Mouse (Mus musculus): Measurements from ENCODE around the gene Haao. TPM values are rescaled to one million over a fixed set of nuclear protein-coding genes. Genes with fewer than 3 reads are reported as not detected.
"Not testable (repeated sequence)": the region's sequence is repeated elsewhere in the genome, so short reads cannot be mapped to it uniquely, and the experiment has no call there.

Haao gene
- polyA plus RNA-seq, 1 experiment from 2014 or later: not detected

DNA sequence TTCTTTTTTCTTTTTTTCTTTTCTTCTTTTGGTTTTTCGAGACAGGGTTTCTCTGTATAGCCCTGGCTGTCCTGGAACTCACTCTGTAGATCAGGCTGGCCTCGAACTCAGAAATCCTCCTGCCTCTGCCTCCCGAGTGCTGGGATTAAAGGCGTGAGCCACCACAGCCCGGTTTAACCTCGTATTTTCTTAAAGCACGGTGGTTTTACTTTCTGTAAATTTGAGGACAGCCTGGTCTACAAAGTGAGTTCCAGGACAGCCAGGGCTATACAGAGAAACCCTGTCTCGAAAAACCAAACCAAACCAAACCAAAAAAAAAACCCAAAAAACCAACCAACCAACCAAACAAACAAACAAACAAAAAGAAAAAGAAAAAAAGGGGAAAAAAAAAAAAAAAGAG lies 13.2 kb upstream of the Haao start:
- H3K9ac ChIP-seq (ENCODE audit: low read depth, low read length); ATAC-seq (ENCODE audit: low FRiP score); H3K27me3 ChIP-seq (ENCODE audit: control insufficient read depth, insufficient read depth, low read length); H3K36me3 ChIP-seq (ENCODE audit: control insufficient read depth, insufficient read depth, low read length); H3K4me1 ChIP-seq (replicated peaks; ENCODE audit: control insufficient read depth, insufficient read depth, low read length); H3K27ac ChIP-seq (ENCODE audit: low read depth, low read length); H3K4me2 ChIP-seq (replicated peaks; ENCODE audit: low read depth, low read length); H3K9me3 ChIP-seq (ENCODE audit: control insufficient read depth, low read length); DNase-seq (ENCODE audit: low spot score): not testable (repeated sequence)
- peak overlapping the region; percentile 73; the same call in 1 of the 2 replicates for H3K4me3 ChIP-seq (ENCODE audit: low read depth, low read length)
- WGBS: 57% methylated on average over 8 of the region's 8 CpGs

- no peaks in the 10 kb centered on the region for H3K36me3 ChIP-seq (ENCODE audit: control insufficient read depth, insufficient read depth, low read length)
- ATAC-seq (ENCODE audit: low FRiP score) (no peak), DNase-seq (ENCODE audit: low spot score) (no peak)
- no peaks in the 10 kb centered on the region for H3K9me3 ChIP-seq (ENCODE audit: control insufficient read depth, low read length)
- WGBS: 86% methylated on average over 7 of the region's 7 CpGs
- H3K27me3 ChIP-seq (ENCODE audit: control insufficient read depth, insufficient read depth, low read length): no peaks in the 10 kb centered on the region
- H3K4me2 ChIP-seq (replicated peaks; ENCODE audit: low read depth, low read length): no peak overlapping the region
- H3K4me3 ChIP-seq (ENCODE audit: low read depth, low read length): no peak overlapping the region
- H3K9ac ChIP-seq (ENCODE audit: low read depth, low read length): no peak overlapping the region
- H3K4me1 ChIP-seq (replicated peaks; ENCODE audit: control insufficient read depth, insufficient read depth, low read length): no peaks in the 10 kb centered on the region
- H3K27ac ChIP-seq (ENCODE audit: low read depth, low read length): no peak overlapping the region
Measured at GRCm38 (mm10) chr17:83860224-83860623, 12.5 kb upstream of the Haao start.

- WGBS: 82% methylated on average over 4 of the region's 4 CpGs
- no peak overlapping the region for H3K27ac ChIP-seq (ENCODE audit: low read depth, low read length)
Measured at GRCm38 (mm10) chr17:83859639-83860038, 11.9 kb upstream of the Haao start.

DNA sequence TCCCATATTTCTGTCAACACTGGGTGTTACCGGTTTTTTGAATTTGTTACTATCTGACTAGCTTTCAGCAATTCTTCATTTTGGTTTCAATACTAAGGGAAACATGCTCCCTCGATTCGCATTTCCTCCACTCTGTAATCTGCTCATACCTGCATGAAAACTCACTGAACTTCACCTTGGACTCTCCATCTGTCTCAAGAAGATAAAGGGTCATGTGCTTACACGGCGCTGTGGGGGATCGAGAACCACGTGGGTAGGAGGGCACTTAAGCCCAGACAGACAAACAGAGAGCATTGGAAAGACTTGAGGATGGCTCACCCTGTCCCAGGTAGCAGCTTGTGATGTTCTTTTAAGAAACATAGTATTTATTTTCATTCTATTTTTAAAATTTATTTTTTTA lies 10.7 kb upstream of the Haao start:
- WGBS: 82% methylated on average over 7 of the region's 7 CpGs
- no peak overlapping the region for H3K4me2 ChIP-seq (replicated peaks; ENCODE audit: low read depth, low read length)
- no peak overlapping the region for H3K4me3 ChIP-seq (ENCODE audit: low read depth, low read length)
- no peak overlapping the region for H3K9ac ChIP-seq (ENCODE audit: low read depth, low read length)
- no peak for DNase-seq (ENCODE audit: low spot score)
- no peaks in the 10 kb centered on the region for H3K4me1 ChIP-seq (replicated peaks; ENCODE audit: control insufficient read depth, insufficient read depth, low read length)
- ATAC-seq (ENCODE audit: low FRiP score): no peak
- H3K27ac ChIP-seq (ENCODE audit: low read depth, low read length): no peak overlapping the region
- H3K36me3 ChIP-seq (ENCODE audit: control insufficient read depth, insufficient read depth, low read length): no peaks in the 10 kb centered on the region
- H3K9me3 ChIP-seq (ENCODE audit: control insufficient read depth, low read length): no peaks in the 10 kb centered on the region
- H3K27me3 ChIP-seq (ENCODE audit: control insufficient read depth, insufficient read depth, low read length): no peaks in the 10 kb centered on the region

More at GRCm38 (mm10) chr17:83859639-83860038, 11.9 kb upstream of the Haao start:
- Histone ChIP-seq H3K9me3 (ENCODE audit: control insufficient read depth, low read length) (no peaks in the 10 kb centered on the region), H3K4me3 (ENCODE audit: low read depth, low read length) (no peak overlapping the region), H3K4me1 (replicated peaks; ENCODE audit: control insufficient read depth, insufficient read depth, low read length) (no peaks in the 10 kb centered on the region), H3K27me3 (ENCODE audit: control insufficient read depth, insufficient read depth, low read length) (no peaks in the 10 kb centered on the region), H3K4me2 (replicated peaks; ENCODE audit: low read depth, low read length) (no peak overlapping the region), H3K36me3 (ENCODE audit: control insufficient read depth, insufficient read depth, low read length) (no peaks in the 10 kb centered on the region), H3K9ac (ENCODE audit: low read depth, low read length) (no peak overlapping the region)
- ATAC-seq (ENCODE audit: low FRiP score): no peak
- DNase-seq (ENCODE audit: low spot score): no peak

DNA sequence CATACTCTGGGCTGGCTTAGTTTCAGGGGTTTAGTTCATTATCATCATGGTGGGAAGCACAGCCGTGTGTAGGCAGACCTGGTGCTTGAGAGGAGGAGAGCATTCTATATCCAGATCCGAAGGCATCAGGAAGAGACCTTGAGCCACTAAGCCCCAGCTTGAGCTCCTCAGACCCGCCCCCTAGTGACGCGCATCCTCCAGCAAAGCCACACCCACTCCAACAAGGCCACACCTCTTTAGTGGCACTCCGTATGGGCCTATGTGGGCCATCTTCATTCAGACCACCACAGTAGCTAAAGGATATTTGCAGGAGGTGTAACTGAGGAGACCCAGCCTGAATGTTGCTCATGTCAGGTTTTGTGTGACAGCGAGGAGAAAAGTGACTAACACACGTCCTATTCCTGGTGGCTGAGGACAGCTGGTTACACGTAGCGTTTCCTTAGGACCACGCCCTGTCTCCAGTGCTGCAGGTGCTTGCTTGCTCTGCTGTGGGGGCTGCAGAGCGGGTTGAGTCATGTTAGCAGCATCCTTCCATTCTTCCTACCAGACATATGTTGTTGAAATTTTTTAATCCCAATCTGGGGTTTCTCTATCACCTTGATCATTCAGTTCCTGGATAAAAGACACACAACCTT lies 6.6 kb upstream of the Haao start:
- no peaks in the 10 kb centered on the region for H3K4me1 ChIP-seq (replicated peaks; ENCODE audit: control insufficient read depth, insufficient read depth, low read length)
- no peaks in the 10 kb centered on the region for H3K9me3 ChIP-seq (ENCODE audit: control insufficient read depth, low read length)
- H3K4me3 ChIP-seq (ENCODE audit: low read depth, low read length): no peak overlapping the region
- H3K9ac ChIP-seq (ENCODE audit: low read depth, low read length): no peak overlapping the region
- 53% methylated on average over 12 of the region's 12 CpGs for WGBS
- no peaks in the 10 kb centered on the region for H3K27me3 ChIP-seq (ENCODE audit: control insufficient read depth, insufficient read depth, low read length)
- no peak overlapping the region for H3K4me2 ChIP-seq (replicated peaks; ENCODE audit: low read depth, low read length)
- ATAC-seq (ENCODE audit: low FRiP score) (no peak), DNase-seq (ENCODE audit: low spot score) (no peak)
- no peak overlapping the region for H3K27ac ChIP-seq (ENCODE audit: low read depth, low read length)
- H3K36me3 ChIP-seq (ENCODE audit: control insufficient read depth, insufficient read depth, low read length): no peaks in the 10 kb centered on the region

DNA sequence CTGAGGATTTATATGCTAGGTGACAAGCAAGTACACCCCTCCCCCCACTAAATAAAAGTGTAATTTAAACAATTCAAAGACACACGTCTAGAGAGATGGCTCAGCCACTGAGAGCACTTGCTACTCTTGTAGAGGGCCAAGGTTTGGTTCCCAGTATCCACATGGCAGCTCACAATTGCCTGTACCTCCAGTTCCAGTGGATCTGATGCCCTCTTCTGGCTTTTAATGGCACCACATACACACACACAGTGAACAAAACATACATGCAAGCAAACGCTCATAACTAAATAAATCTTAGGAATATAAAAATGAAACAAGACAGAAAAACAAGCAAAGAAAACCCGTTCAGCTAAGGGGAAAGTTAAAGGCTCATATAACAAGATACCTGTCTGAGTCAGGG lies 6.1 kb upstream of the Haao start:
- Histone ChIP-seq H3K27me3 (ENCODE audit: control insufficient read depth, insufficient read depth, low read length) (no peaks in the 10 kb centered on the region), H3K27ac (ENCODE audit: low read depth, low read length) (no peak overlapping the region), H3K4me2 (replicated peaks; ENCODE audit: low read depth, low read length) (no peak overlapping the region), H3K4me3 (ENCODE audit: low read depth, low read length) (no peak overlapping the region), H3K36me3 (ENCODE audit: control insufficient read depth, insufficient read depth, low read length) (no peaks in the 10 kb centered on the region), H3K9me3 (ENCODE audit: control insufficient read depth, low read length) (no peaks in the 10 kb centered on the region), H3K9ac (ENCODE audit: low read depth, low read length) (no peak overlapping the region), H3K4me1 (replicated peaks; ENCODE audit: control insufficient read depth, insufficient read depth, low read length) (no peaks in the 10 kb centered on the region)
- no peak for DNase-seq (ENCODE audit: low spot score)
- ATAC-seq (ENCODE audit: low FRiP score): no peak
- WGBS: 48% methylated on average over 3 of the region's 3 CpGs

- Histone ChIP-seq H3K9ac (ENCODE audit: low read depth, low read length) (no peak overlapping the region), H3K4me1 (replicated peaks; ENCODE audit: control insufficient read depth, insufficient read depth, low read length) (no peaks in the 10 kb centered on the region), H3K9me3 (ENCODE audit: control insufficient read depth, low read length) (no peaks in the 10 kb centered on the region), H3K36me3 (ENCODE audit: control insufficient read depth, insufficient read depth, low read length) (no peaks in the 10 kb centered on the region), H3K4me3 (ENCODE audit: low read depth, low read length) (no peak overlapping the region), H3K27me3 (ENCODE audit: control insufficient read depth, insufficient read depth, low read length) (no peaks in the 10 kb centered on the region), H3K27ac (ENCODE audit: low read depth, low read length) (no peak overlapping the region), H3K4me2 (replicated peaks; ENCODE audit: low read depth, low read length) (no peak overlapping the region)
- ATAC-seq (ENCODE audit: low FRiP score) (no peak), DNase-seq (ENCODE audit: low spot score) (no peak)
- 91% methylated on average over 5 of the region's 5 CpGs for WGBS
Measured at GRCm38 (mm10) chr17:83850864-83851263, 3.1 kb upstream of the Haao start.

- Histone ChIP-seq H3K4me2 (replicated peaks; ENCODE audit: low read depth, low read length) (no peak overlapping the region), H3K4me3 (ENCODE audit: low read depth, low read length) (no peak overlapping the region), H3K27ac (ENCODE audit: low read depth, low read length) (no peak overlapping the region), H3K36me3 (ENCODE audit: control insufficient read depth, insufficient read depth, low read length) (no peaks in the 10 kb centered on the region), H3K27me3 (ENCODE audit: control insufficient read depth, insufficient read depth, low read length) (no peaks in the 10 kb centered on the region), H3K9ac (ENCODE audit: low read depth, low read length) (no peak overlapping the region), H3K9me3 (ENCODE audit: control insufficient read depth, low read length) (no peaks in the 10 kb centered on the region), H3K4me1 (replicated peaks; ENCODE audit: control insufficient read depth, insufficient read depth, low read length) (no peaks in the 10 kb centered on the region)
- ATAC-seq (ENCODE audit: low FRiP score): peak; percentile 58; the same call in 1 of the 2 replicates
- peak; percentile 94 for DNase-seq (ENCODE audit: low spot score)
- 17% methylated on average over 9 of the region's 9 CpGs for WGBS
Measured at GRCm38 (mm10) chr17:83850458-83850857, 2.7 kb upstream of the Haao start.

DNA sequence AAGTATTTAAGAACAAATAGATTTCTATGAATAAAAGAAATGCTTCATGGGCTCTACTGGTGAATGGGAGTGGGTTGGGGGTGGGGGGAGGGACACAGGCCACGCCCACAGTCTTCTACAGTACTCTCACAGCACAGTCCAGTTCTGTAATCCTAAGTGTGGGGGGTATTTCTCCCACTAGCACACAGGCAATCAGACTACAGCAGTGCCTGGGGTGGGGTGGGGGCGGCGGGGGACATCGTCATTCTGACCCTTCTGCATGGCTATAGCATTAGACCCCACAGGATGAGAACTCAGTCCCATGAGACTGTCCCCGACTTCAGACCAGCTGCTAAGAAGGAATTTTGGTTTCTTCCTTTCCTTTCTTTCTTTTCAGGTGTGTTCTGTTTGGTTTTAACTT lies 2.0 kb upstream of the Haao start:
- no peaks in the 10 kb centered on the region for H3K27me3 ChIP-seq (ENCODE audit: control insufficient read depth, insufficient read depth, low read length)
- no peak overlapping the region for H3K27ac ChIP-seq (ENCODE audit: low read depth, low read length)
- no peaks in the 10 kb centered on the region for H3K36me3 ChIP-seq (ENCODE audit: control insufficient read depth, insufficient read depth, low read length)
- H3K4me3 ChIP-seq (ENCODE audit: low read depth, low read length): no peak overlapping the region
- H3K4me1 ChIP-seq (replicated peaks; ENCODE audit: control insufficient read depth, insufficient read depth, low read length): no peaks in the 10 kb centered on the region
- 83% methylated on average over 5 of the region's 5 CpGs for WGBS
- 0 out of 2 replicates have a peak, but pooled peaks have one; percentile 15 for ATAC-seq (ENCODE audit: low FRiP score)
- no peak overlapping the region for H3K9ac ChIP-seq (ENCODE audit: low read depth, low read length)
- no peak overlapping the region for H3K4me2 ChIP-seq (replicated peaks; ENCODE audit: low read depth, low read length)
- DNase-seq (ENCODE audit: low spot score): no peak
- H3K9me3 ChIP-seq (ENCODE audit: control insufficient read depth, low read length): no peaks in the 10 kb centered on the region
